Mouse (Mus musculus) myocyte (in vitro differentiated cells): Measurements from ENCODE around the gene Slco2b1. TPM values are rescaled to one million over a fixed set of nuclear protein-coding genes. Genes with fewer than 3 reads are reported as not detected.

ENCODE experiments used
- H3K27me3 ChIP-seq: one replicate; pipeline ENCODE4 v1.6.1; 2011; ENCODE audit not compliant: control insufficient read depth, insufficient read depth, insufficient read length
- H3K36me3 ChIP-seq: one replicate; pipeline ENCODE4 v1.6.1; 2011; ENCODE audit not compliant: control insufficient read depth, insufficient read depth
- H3K4me2 ChIP-seq: one replicate; pipeline ENCODE4 v1.6.1; 2011; ENCODE audit warnings: low read depth, control low read depth
- H3K4me3 ChIP-seq: one replicate; pipeline ENCODE4 v1.5.1; 2011; ENCODE audit warnings: mild to moderate bottlenecking, control low read depth, moderate library complexity
- H3K79me2 ChIP-seq: one replicate; pipeline ENCODE4 v1.6.1; 2011; ENCODE audit not compliant: control insufficient read depth, insufficient read depth
- H3ac ChIP-seq: one replicate; pipeline ENCODE4 v1.6.1; 2011; ENCODE audit not compliant: control insufficient read depth, insufficient read length
- CEBPB ChIP-seq: IDR thresholded peaks from 2 replicates; pipeline ENCODE4 v1.6.1; 2011; ENCODE audit warnings: mild to moderate bottlenecking, moderate library complexity; ENCODE audit not compliant: poor library complexity, insufficient read depth, severe bottlenecking
- E2F4 ChIP-seq: IDR thresholded peaks from one replicate; pipeline ENCODE4 v1.6.1; 2011; ENCODE audit warnings: mild to moderate bottlenecking, control low read depth, moderate library complexity; ENCODE audit not compliant: insufficient read depth
- MAX ChIP-seq: IDR thresholded peaks from one replicate; pipeline ENCODE4 v1.6.1; 2011; ENCODE audit warnings: low read depth, mild to moderate bottlenecking, control low read depth
- MYOD1 ChIP-seq, 3 experiments: IDR thresholded peaks; one replicate each; pipeline ENCODE4 v1.6.1; 2011; ENCODE audit warnings: control low read depth in 2 of 3, low read depth in 2 of 3, mild to moderate bottlenecking in 2 of 3, moderate library complexity in 1 of 3; ENCODE audit not compliant: insufficient read length in 2 of 3, control insufficient read depth in 1 of 3
- MYOG ChIP-seq, 3 experiments: IDR thresholded peaks; one replicate each; pipeline ENCODE4 v1.6.1; 2011; ENCODE audit warnings: control low read depth in 2 of 3, low read depth in 2 of 3, mild to moderate bottlenecking in 2 of 3; ENCODE audit not compliant: insufficient read length in 2 of 3, control insufficient read depth in 1 of 3, insufficient read depth in 1 of 3
- POLR2A ChIP-seq: IDR thresholded peaks from one replicate; pipeline ENCODE4 v1.6.1; 2011; ENCODE audit warnings: low read depth, mild to moderate bottlenecking, control low read depth, moderate library complexity; ENCODE audit not compliant: insufficient read length
- POLR2AphosphoS2 ChIP-seq: IDR thresholded peaks from one replicate; pipeline ENCODE4 v1.6.1; 2011; ENCODE audit warnings: low read depth, control low read depth; ENCODE audit not compliant: insufficient read length
- REST ChIP-seq: IDR thresholded peaks from one replicate; pipeline ENCODE4 v1.6.1; 2011; ENCODE audit warnings: mild to moderate bottlenecking, control low read depth, moderate library complexity; ENCODE audit not compliant: insufficient read depth, insufficient read length
- SRF ChIP-seq: IDR thresholded peaks from one replicate; pipeline ENCODE4 v1.6.1; 2011; ENCODE audit warnings: low read depth; ENCODE audit not compliant: control insufficient read depth, insufficient read length
- TCF12 ChIP-seq: IDR thresholded peaks from one replicate; pipeline ENCODE4 v1.6.1; 2011; ENCODE audit warnings: mild to moderate bottlenecking, control low read depth; ENCODE audit not compliant: poor library complexity, insufficient read depth, severe bottlenecking
- TCF3 ChIP-seq: IDR thresholded peaks from one replicate; pipeline ENCODE4 v1.6.1; 2011; ENCODE audit warnings: low read depth, control low read depth; ENCODE audit not compliant: insufficient read length
- USF1 ChIP-seq: IDR thresholded peaks from one replicate; pipeline ENCODE4 v1.6.1; 2011; ENCODE audit warnings: low read depth, mild to moderate bottlenecking, control low read depth, moderate library complexity
- polyA plus RNA-seq: library from polyadenylated mRNA; unstranded; fragments of >200 nt; fragmentation: generic; extraction: Trizol; gene quantifications from one replicate; pipeline ENCODE4 v1.2.1, GENCODE M21; 2012; ENCODE audit warnings: missing spikeins

Gene Slco2b1
- polyA plus RNA-seq, 1 experiment, result 0.01 TPM

- no peak overlapping the region for H3ac ChIP-seq
- H3K4me3 ChIP-seq, result no peak overlapping the region
- no peaks in the 10 kb centered on the region for H3K79me2 ChIP-seq
- no peak for TF ChIP-seq TCF3
- TF ChIP-seq SRF, result no peak
- no peak for TF ChIP-seq MAX
- no peak for TF ChIP-seq CEBPB
- no peak for TF ChIP-seq POLR2AphosphoS2
- TF ChIP-seq MYOD1 (IDR thresholded peaks at IDR 0.05; ENCODE audit: control insufficient read depth in 1 of 3, insufficient read length in 2 of 3, low read depth in 2 of 3), result no peak
- TF ChIP-seq POLR2A, result no peak
- no peak for TF ChIP-seq TCF12
- TF ChIP-seq USF1, result no peak
- TF ChIP-seq MYOG (IDR thresholded peaks at IDR 0.05; ENCODE audit: control insufficient read depth in 1 of 3, insufficient read depth in 1 of 3, insufficient read length in 2 of 3, low read depth in 2 of 3), result no peak
- TF ChIP-seq REST, result no peak
- no peak for TF ChIP-seq E2F4
- H3K27me3 ChIP-seq, result peaks cover 41% of the 10 kb centered on the region
- H3K36me3 ChIP-seq, result no peaks in the 10 kb centered on the region
- no peak overlapping the region for H3K4me2 ChIP-seq
Measured at GRCm38 (mm10) chr7:99618860-99619259, 92.3 kb downstream of the Slco2b1 start.

- H3K36me3 ChIP-seq, result no peaks in the 10 kb centered on the region
- H3ac ChIP-seq, result no peak overlapping the region
- H3K27me3 ChIP-seq, result peaks cover 41% of the 10 kb centered on the region
- no peaks in the 10 kb centered on the region for H3K79me2 ChIP-seq
- no peak overlapping the region for H3K4me2 ChIP-seq
- H3K4me3 ChIP-seq, result no peak overlapping the region
- TF ChIP-seq MAX (no peak), REST (no peak), MYOD1 (IDR thresholded peaks at IDR 0.05; ENCODE audit: control insufficient read depth in 1 of 3, insufficient read length in 2 of 3, low read depth in 2 of 3) (no peak), SRF (no peak), E2F4 (no peak), CEBPB (no peak), USF1 (no peak), POLR2A (no peak), POLR2AphosphoS2 (no peak), TCF3 (no peak), MYOG (IDR thresholded peaks at IDR 0.05; ENCODE audit: control insufficient read depth in 1 of 3, insufficient read depth in 1 of 3, insufficient read length in 2 of 3, low read depth in 2 of 3) (no peak), TCF12 (no peak)
Measured at GRCm38 (mm10) chr7:99618264-99618663, 92.9 kb downstream of the Slco2b1 start.

Other genes starting within 250 kb of the Slco2b1 start
- gene Klhl35, start 245.3 kb downstream of the Slco2b1 start, polyA plus RNA-seq, result not detected
- gene Rps3, start 227.6 kb downstream of the Slco2b1 start, polyA plus RNA-seq, result 2,049 TPM
- gene Arrb1, start 175.9 kb downstream of the Slco2b1 start, polyA plus RNA-seq, result 5.1 TPM
- gene Tpbgl, start 84.2 kb downstream of the Slco2b1 start, polyA plus RNA-seq, result not detected
- not detected for gene Olfr520, start 18.9 kb upstream of the Slco2b1 start, polyA plus RNA-seq
- not detected for gene Olfr521, start 52.2 kb upstream of the Slco2b1 start, polyA plus RNA-seq
- gene Neu3, start 117.1 kb upstream of the Slco2b1 start, polyA plus RNA-seq, result 0.88 TPM
- 0.31 TPM for gene Xrra1, start 147.8 kb upstream of the Slco2b1 start, polyA plus RNA-seq
- gene Spcs2, start 152.1 kb upstream of the Slco2b1 start, polyA plus RNA-seq, result 111 TPM